Mouse (Mus musculus) A20 (cell line): ENCODE measurements around the gene Rps11.

ENCODE experiments used
- DNase-seq: peaks from one replicate; pipeline ENCODE4 v3.0.0-alpha.2; 2011; ENCODE audit warnings: low read depth, low spot score

Rps11 gene

GRCm38 (mm10) chr7:45088597-45088996, 35.6 kb downstream of the Rps11 start:
- no peak for DNase-seq

GRCm38 (mm10) chr7:45086084-45086483, 38.2 kb downstream of the Rps11 start:
- DNase-seq: no peak

- DNase-seq: no peak
These were observed 40.8 kb downstream of the Rps11 start for GRCm38 (mm10) chr7:45083300-45083890.

- DNase-seq: no peak
These were observed 41.6 kb downstream of the Rps11 start for GRCm38 (mm10) chr7:45082401-45083299.

- DNase-seq: no peak
These were observed 43.2 kb downstream of the Rps11 start for GRCm38 (mm10) chr7:45081016-45081415.

- DNase-seq: peak; percentile 80
These were observed 44.4 kb downstream of the Rps11 start for GRCm38 (mm10) chr7:45079856-45080255.

GRCm38 (mm10) chr7:45078513-45078912, 45.7 kb downstream of the Rps11 start:
- DNase-seq: peak; percentile 73

GRCm38 (mm10) chr7:45077829-45078228, 46.4 kb downstream of the Rps11 start:
- no peak for DNase-seq

- no peak for DNase-seq
These were observed 46.9 kb downstream of the Rps11 start for GRCm38 (mm10) chr7:45077322-45077721.

GRCm38 (mm10) chr7:45076501-45076900, 47.7 kb downstream of the Rps11 start:
- no peak for DNase-seq

GRCm38 (mm10) chr7:45075405-45075804, 48.8 kb downstream of the Rps11 start:
- DNase-seq: no peak

- no peak for DNase-seq
These were observed 50.3 kb downstream of the Rps11 start for GRCm38 (mm10) chr7:45073949-45074348.

GRCm38 (mm10) chr7:45073171-45073707, 51.0 kb downstream of the Rps11 start:
- no peak for DNase-seq
